Mouse (Mus musculus): Measurements from ENCODE around the gene Gm14692.
"Not testable (repeated sequence)": the region's sequence is repeated elsewhere in the genome, so short reads cannot be mapped to it uniquely, and the experiment has no call there.

The Gm14692 gene

GRCm38 (mm10) chrX:67695398-67695797, at the start of gene Gm14692:
Gene Gm14692 (plus strand): TSS chrX:67695698.
- DNase-seq = not testable (repeated sequence)

GRCm38 (mm10) chrX:67693462-67693861, 2.0 kb upstream of the Gm14692 start, which contains the start of gene Gm1140:
Gene Gm1140 (minus strand): TSS chrX:67693562.
- DNase-seq = not testable (repeated sequence)

All from lung, postnatal 14 days (tissue).